Mouse (Mus musculus) left cerebral cortex, adult 8-10 months (tissue): ENCODE data around the gene Rhot2. TPM values are rescaled to one million over a fixed set of nuclear protein-coding genes. Genes with fewer than 3 reads are reported as not detected.

Source experiments
- DNase-seq, 2 experiments: peaks; one replicate each; pipeline ENCODE4 v3.0.0; 2022; ENCODE audit warnings: low spot score in 2 of 2
- total RNA-seq, 4 experiments: library from RNA; stranded (reverse); gene quantifications; 2 replicates each; pipeline ENCODE4 v1.2.4; 2022

The Rhot2 gene
- 10 to 100 TPM; 59.9 to 86.5 (median 78.9) TPM for total RNA-seq

DNA sequence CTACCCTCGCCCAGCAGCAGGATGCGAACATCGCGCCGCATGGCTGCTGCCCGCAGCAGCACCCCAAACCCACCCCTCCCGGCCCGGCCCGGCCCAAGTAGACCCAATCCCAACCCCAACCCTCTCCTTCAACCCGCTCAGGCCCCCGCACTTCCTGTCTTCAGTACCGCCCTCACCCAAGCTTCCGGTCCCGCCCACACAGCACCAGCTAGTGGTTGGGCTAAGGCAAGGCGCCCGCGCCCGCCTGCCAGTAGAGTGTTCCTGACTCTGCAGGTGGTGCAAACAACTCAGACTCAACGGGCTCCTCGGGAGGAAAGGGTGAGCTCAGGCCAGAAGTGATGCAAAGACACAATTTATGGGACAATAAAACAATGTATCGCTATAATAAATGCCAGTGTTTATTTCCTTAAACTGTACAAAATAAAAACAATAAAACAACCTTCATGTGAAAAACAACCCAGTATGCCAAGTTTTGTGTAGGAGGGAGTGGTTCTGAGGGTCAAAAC, at the start of gene Rhot2:
Rhot2 (minus strand) TSS at position 456 of the 506 bp plus-strand sequence.
- peak; percentile 78 to 94 for DNase-seq

- no peak for DNase-seq
Measured at GRCm38 (mm10) chr17:25893975-25894617, 49.4 kb upstream of the Rhot2 start.

- no peak for DNase-seq
Measured at GRCm38 (mm10) chr17:25888837-25889236, 44.2 kb upstream of the Rhot2 start.

- no peak for DNase-seq
Measured at GRCm38 (mm10) chr17:25887467-25887866, 42.8 kb upstream of the Rhot2 start.

GRCm38 (mm10) chr17:25886806-25887205, 42.2 kb upstream of the Rhot2 start:
- DNase-seq: no peak

- no peak for DNase-seq
Measured at GRCm38 (mm10) chr17:25885636-25886035, 41.0 kb upstream of the Rhot2 start.

- DNase-seq: no peak
Measured at GRCm38 (mm10) chr17:25883824-25884223, 39.2 kb upstream of the Rhot2 start.

DNA sequence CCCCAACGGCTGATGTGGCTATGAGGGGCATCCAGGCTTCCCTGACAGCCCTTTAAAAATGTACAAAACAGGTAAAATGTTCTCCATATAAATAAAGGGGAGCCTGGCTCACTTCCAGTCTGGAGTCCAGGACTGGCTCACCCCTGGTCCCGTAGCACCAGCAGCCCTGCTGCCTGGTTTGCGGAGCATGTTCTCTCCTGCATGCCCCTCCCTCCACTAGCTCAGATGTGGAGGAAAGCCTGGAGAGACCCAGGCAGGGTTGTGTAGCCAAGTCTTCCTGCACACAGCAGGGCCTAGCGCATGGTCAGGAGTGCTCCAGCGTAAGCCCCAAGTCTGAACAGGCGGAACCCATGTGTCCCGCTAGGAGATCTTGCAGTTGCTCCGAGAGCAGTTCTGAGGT, 38.6 kb upstream of the Rhot2 start:
- no peak for DNase-seq

DNA sequence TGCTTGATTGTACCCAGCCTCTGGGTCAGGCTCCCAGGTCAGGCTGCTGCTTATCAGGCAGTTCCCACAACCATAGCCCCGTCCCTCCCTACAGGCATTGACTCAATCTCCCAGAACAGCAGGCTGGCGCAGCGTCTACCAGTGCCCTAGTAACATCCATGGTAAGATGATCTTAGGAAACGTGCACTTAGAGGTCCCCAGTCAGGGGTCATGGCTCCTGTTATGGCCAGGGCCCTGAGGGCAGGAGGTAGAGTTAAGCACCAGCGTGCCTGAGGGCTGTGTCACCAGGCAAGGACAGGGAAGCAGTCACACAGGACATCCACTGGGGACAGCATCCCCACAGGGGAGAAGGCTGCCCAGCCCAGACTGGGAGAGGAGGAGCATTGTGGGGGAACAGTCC, 37.7 kb upstream of the Rhot2 start:
- no peak for DNase-seq

GRCm38 (mm10) chr17:25881691-25882090, 37.0 kb upstream of the Rhot2 start:
- no peak for DNase-seq

DNA sequence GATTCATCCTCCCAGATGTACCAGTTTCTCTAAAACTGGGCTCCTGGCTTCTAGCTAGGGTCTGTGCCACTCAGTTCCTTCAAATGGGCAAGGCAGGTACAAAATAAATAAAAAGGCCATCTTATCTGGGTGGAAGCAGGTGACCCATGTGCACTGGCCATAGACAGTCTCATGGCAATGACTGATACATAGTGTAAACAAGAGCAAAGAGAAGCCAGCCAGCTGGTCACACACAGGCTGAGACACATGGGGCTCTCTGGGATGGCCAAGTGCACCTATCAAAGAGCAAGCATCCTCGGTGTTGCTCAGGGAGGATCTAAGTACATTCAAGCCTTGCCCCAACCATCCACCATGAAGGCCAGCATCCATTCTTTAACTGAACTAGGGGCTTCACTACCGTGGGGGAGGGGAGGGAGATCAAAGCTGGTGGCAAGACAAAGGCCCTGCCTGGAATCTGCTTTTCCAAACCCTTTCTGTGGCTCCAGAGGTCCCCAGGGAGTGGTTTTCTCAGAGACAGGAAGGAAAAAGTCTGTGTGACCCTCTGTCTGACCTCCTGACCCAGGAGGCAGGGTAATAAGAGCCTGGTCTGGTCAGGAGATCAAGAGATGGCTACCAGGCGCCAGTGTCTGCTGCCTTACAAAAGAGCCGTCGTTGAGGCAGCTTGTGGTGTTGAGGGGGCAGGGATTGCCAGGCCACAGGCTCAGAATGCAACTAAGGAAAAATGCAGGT, 36.4 kb upstream of the Rhot2 start:
- no peak for DNase-seq

- no peak for DNase-seq
Measured at GRCm38 (mm10) chr17:25880196-25880910, 35.7 kb upstream of the Rhot2 start, which contains the start of gene Wfikkn1. Gene Wfikkn1, minus strand, starts transcription at chr17:25880858.

GRCm38 (mm10) chr17:25879750-25880149, 35.1 kb upstream of the Rhot2 start:
- no peak for DNase-seq

- DNase-seq: peak in 1 of 2 experiments; percentile 46
Measured at GRCm38 (mm10) chr17:25879261-25879660, 34.6 kb upstream of the Rhot2 start.

DNA sequence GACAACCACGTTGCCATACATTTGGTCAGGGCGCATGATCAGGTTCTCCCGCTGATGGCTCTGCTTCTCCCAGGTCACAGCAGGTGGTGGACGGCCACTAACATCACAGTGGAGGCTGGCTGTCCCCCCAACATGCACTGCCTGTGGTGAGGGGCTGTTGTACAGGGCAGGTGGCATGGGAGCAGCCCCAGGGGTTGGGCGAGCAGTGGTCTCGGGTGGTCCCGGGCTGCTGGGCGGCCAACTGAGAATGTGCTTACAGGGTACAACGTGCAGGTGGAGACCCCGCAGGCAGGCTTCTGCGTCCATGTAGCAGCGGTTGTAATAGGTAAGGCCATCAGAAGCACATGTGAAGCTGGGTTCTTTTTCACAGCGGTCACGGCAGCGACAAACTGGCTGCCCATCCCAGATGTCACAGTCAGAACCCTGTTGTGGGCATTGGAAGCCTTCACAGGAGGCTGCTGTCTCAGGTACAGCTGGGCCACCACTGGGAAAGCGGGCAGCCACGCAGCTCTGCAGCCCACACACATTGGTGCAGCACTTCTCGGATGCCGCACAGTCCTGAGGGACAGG, 34.0 kb upstream of the Rhot2 start:
- DNase-seq: no peak

DNA sequence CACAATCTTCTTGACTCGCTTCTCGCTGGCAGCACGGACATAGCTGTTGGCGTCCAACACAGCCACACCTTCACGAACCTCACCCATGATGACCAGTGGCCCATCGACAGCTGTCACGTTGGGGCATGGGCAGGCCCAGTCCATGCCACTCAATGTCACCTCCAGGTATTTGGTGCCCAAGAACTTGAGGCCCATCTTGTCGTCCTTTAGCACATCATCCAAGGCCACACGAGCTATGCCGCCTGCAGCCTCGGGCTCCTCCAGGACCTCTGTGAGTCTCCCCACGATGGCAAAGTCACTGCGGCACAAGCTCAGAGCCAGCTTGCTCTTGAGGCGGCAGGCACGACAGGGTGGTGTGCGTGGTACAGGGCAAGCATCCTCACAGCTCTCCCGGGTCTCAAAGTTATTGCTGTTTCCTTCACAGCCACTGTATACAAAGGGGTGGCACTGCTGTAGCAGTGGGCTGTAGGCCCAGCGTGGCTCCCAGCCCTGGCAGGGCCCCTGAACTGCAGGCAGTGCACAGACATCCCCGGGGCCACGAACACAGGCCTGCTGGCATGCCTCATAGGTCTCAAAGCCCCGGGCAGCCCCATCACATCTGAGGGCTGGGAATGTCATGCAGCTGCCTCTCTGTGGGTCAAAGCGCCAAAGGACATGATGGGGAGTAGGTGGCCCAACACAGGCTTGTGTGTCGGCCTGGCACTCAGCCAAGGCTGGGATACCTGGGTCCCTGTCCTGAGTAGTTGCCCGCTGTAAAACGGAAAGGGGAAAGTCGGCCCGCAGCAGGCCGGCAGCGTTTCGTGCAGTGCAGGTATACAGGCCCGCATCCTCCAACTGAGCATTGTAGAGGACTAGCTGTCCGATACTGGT, 33.3 kb upstream of the Rhot2 start:
- DNase-seq: no peak

- no peak for DNase-seq
Measured at GRCm38 (mm10) chr17:25877025-25877424, 32.4 kb upstream of the Rhot2 start.

DNA sequence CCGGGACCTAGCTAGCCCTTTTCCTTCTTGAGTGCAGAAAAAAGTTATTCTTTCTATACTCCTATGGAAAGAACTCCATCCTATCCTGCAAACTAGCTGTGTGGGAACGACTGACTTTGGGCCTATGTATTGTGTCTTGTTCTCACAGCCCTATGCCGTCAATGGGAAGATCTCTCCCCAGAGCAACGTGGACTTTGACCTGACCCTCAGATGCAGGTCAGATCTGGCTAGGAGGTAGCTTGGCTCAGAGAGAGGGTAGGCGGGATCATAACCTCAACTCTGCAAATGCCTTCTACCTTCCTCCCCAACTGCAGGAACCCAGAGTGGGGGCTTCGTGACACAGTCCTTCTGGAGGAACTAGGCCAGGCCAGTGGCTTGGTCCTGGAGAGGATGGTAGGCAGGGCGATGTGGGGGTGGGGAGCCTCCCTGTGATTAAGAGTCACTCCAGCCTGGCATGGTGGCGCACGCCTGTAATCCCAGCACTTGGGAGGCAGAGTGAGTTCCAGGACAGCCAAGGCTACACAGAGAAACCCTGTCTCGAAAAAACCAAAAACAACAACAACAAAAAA, 31.8 kb upstream of the Rhot2 start:
- no peak for DNase-seq

- DNase-seq: peak; percentile 84 to 86
Measured at GRCm38 (mm10) chr17:25875171-25876136, 30.8 kb upstream of the Rhot2 start.
